Mouse (Mus musculus) limb, embryonic 10.5 days (tissue): ENCODE data around the gene Tbc1d16. TPM values are rescaled to one million over a fixed set of nuclear protein-coding genes. Genes with fewer than 3 reads are reported as not detected.

Experiments
- DNase-seq: peaks from one replicate; pipeline ENCODE4 v3.0.0-alpha.2; 2017; ENCODE audit warnings: low spot score
- H3K27ac ChIP-seq: fragments of 300-500 bp; sonication (generic); 2 replicates; pipeline ENCODE4 v1.5.1; 2016; ENCODE audit warnings: mild to moderate bottlenecking
- H3K27me3 ChIP-seq: fragments of 300-500 bp; sonication (generic); 2 replicates; pipeline ENCODE4 v1.6.1; 2016; ENCODE audit warnings: low read depth, mild to moderate bottlenecking; ENCODE audit not compliant: poor library complexity, severe bottlenecking
- H3K36me3 ChIP-seq: fragments of 300-500 bp; sonication (generic); 2 replicates; pipeline ENCODE4 v1.6.1; 2016; ENCODE audit warnings: mild to moderate bottlenecking, moderate library complexity
- H3K4me1 ChIP-seq: fragments of 300-500 bp; sonication (generic); 2 replicates; pipeline ENCODE4 v1.6.1; 2016
- H3K4me3 ChIP-seq: fragments of 300-500 bp; sonication (generic); 2 replicates; pipeline ENCODE4 v1.5.1; 2016; ENCODE audit warnings: mild to moderate bottlenecking, moderate library complexity
- H3K9me3 ChIP-seq: fragments of 300-500 bp; sonication (generic); replicated peaks from 2 replicates; pipeline ENCODE4 v1.6.1; 2016; ENCODE audit warnings: mild to moderate bottlenecking
- WGBS: fragments of 180-500 bp; shearing (Covaris S2); methylation state at CpG from one replicate; pipeline ENCODE4 v1.1.7; 2016; 5-methylcytosine and 5-hydroxymethylcytosine counted together
- polyA plus RNA-seq: library from polyadenylated mRNA; unstranded; fragments of >200 nt; fragmentation: Nextera tagmentation; extraction: Ambion mirVana; gene quantifications from 2 replicates; pipeline ENCODE4 v1.2.1, GENCODE M21; 2016

The Tbc1d16 gene
- polyA plus RNA-seq, 1 experiment from 2014 or later = 20.2 TPM

DNA sequence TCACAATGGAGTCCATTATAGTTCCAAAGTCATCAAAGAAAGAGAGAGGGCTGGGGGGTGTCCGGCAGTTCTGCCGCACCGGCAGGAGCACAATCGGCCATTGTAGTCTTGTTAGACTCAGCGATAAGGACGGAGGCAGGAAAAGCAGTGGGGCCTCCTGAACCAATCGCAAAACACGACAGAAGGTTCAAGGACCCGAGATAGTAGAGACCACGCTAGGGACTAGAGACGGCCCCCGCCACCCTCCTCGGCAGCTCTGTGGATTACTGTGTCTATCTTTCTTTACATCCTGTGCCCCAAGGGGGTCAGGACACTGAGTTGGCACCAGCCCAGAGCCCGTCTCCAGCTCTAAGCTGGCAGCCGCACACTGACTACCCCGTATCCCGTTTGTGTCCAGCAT lies 93.7 kb downstream of the Tbc1d16 start:
- peaks cover 68% of the 10 kb centered on the region for H3K27me3 ChIP-seq
- 79% methylated on average over 17 of the region's 17 CpGs for WGBS
- DNase-seq = no peak
- H3K9me3 ChIP-seq = no peaks in the 10 kb centered on the region
- no peaks in the 10 kb centered on the region for H3K36me3 ChIP-seq
- no peak overlapping the region for H3K4me3 ChIP-seq
- H3K27ac ChIP-seq = peak overlapping the region; percentile 43
- H3K4me1 ChIP-seq = peaks cover 35% of the 10 kb centered on the region

- Histone ChIP-seq H3K9me3 (no peaks in the 10 kb centered on the region), H3K27ac (no peak overlapping the region; the same call in 1 of the 2 replicates), H3K36me3 (no peaks in the 10 kb centered on the region), H3K4me1 (peaks cover 42% of the 10 kb centered on the region), H3K27me3 (peaks cover 68% of the 10 kb centered on the region), H3K4me3 (no peak overlapping the region)
- WGBS = 86% methylated on average over 5 of the region's 5 CpGs
- DNase-seq = no peak
These were observed 94.7 kb downstream of the Tbc1d16 start for GRCm38 (mm10) chr11:119133437-119134221.

DNA sequence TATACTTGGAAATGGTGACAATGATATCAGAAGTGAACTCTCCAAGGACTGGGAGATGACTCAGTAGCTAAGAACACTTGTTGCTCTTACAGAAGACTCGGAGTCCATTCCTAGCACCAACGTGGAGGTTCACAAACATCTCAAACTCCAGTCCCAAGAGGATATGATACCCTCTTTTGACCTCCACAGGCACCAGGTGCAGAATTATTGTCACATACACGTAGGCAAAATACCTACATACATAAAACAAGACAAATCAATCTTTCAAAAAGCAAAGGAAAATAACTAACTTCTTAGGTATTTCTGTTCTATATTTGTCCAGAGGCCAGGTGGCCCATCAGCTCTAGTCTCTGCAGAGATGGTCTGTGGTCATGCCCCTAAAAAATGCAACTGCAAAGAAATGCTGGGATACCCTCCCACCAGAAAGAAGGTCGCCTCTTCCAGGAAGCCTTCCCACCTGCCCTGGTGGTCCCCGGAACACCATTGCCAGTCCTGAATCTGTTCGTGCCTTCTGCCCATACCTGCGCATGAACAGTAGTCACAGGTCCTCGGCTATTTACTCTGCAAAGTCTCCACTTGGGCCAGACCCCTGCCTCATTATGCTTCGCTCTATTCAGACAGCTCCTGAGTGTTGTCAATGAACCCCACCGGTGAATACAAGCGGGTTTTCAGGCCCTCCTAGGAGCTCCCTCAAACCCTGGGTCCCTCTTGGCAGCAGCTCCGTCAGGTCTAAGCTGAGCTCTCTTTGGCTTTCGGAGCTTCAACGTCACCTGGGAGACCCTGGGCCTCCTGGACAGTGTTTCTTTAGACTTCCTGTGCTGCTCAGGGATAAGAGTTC lies 95.9 kb downstream of the Tbc1d16 start:
- no peak for DNase-seq
- Histone ChIP-seq H3K27me3 (peaks cover 78% of the 10 kb centered on the region), H3K4me3 (no peak overlapping the region), H3K36me3 (no peaks in the 10 kb centered on the region), H3K4me1 (peaks cover 54% of the 10 kb centered on the region), H3K27ac (no peak overlapping the region), H3K9me3 (no peaks in the 10 kb centered on the region)
- WGBS = 84% methylated on average over 14 of the region's 14 CpGs

DNA sequence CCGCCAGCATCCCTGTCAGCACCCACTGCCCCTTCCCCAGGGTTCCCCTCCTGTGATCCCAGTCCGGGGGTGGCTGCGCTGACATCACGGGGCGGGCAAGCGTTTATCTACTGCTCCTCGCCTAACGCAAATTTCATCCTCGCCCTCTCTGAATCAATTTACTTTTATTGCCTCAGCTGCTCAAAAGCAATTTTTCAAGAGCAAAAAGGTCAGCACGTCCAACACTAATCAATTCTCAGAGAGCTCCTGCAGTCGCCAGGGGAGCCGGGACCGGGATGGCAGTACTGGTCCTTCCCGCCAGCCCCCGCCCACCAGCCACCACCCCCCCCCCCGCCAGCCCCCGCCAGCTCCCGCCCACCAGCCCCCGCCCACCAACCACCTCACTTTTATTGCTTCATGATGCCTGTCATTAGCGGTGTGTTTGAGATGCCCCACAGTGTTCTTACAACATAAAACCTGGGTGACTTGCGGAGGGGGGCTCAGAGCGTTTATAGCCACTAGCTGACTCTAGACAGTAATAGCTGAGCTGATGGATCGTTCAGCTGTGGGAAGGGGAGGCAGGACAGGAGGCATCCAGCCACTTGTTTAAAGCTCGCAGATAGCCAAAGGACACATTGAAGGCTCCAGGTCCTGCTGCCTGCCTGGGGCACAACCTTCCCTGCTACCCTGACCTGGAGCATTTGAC lies 98.1 kb downstream of the Tbc1d16 start:
- WGBS = 8% methylated on average over 24 of the region's 24 CpGs
- Histone ChIP-seq H3K4me1 (peaks cover 75% of the 10 kb centered on the region), H3K27ac (peak overlapping the region; percentile 31; the same call in 1 of the 2 replicates), H3K9me3 (no peaks in the 10 kb centered on the region), H3K27me3 (peaks cover 83% of the 10 kb centered on the region), H3K36me3 (no peaks in the 10 kb centered on the region), H3K4me3 (peak overlapping the region; percentile 37)
- peak; percentile 75 for DNase-seq

GRCm38 (mm10) chr11:119129281-119130058 lies 98.8 kb downstream of the Tbc1d16 start:
- 46% methylated on average over 18 of the region's 18 CpGs for WGBS
- H3K27me3 ChIP-seq = peaks cover 83% of the 10 kb centered on the region
- peaks cover 70% of the 10 kb centered on the region for H3K4me1 ChIP-seq
- no peaks in the 10 kb centered on the region for H3K36me3 ChIP-seq
- peak overlapping the region; percentile 37 for H3K4me3 ChIP-seq
- H3K27ac ChIP-seq = peak overlapping the region; percentile 31; the same call in 1 of the 2 replicates
- no peak for DNase-seq
- H3K9me3 ChIP-seq = no peaks in the 10 kb centered on the region

GRCm38 (mm10) chr11:119128668-119129280 lies 99.5 kb downstream of the Tbc1d16 start:
- Histone ChIP-seq H3K4me3 (no peak overlapping the region), H3K27ac (peak overlapping the region; percentile 80; the same call in 1 of the 2 replicates), H3K9me3 (no peaks in the 10 kb centered on the region), H3K4me1 (peaks cover 63% of the 10 kb centered on the region), H3K36me3 (no peaks in the 10 kb centered on the region), H3K27me3 (peaks cover 79% of the 10 kb centered on the region)
- DNase-seq = no peak
- WGBS = 53% methylated on average over 11 of the region's 11 CpGs

GRCm38 (mm10) chr11:119127686-119128473 lies 100.4 kb downstream of the Tbc1d16 start:
- WGBS = 70% methylated on average over 9 of the region's 9 CpGs
- Histone ChIP-seq H3K27ac (peak overlapping the region; percentile 80; the same call in 1 of the 2 replicates), H3K9me3 (no peaks in the 10 kb centered on the region), H3K36me3 (no peaks in the 10 kb centered on the region), H3K4me3 (no peak overlapping the region), H3K27me3 (peaks cover 75% of the 10 kb centered on the region), H3K4me1 (peaks cover 60% of the 10 kb centered on the region)
- no peak for DNase-seq

DNA sequence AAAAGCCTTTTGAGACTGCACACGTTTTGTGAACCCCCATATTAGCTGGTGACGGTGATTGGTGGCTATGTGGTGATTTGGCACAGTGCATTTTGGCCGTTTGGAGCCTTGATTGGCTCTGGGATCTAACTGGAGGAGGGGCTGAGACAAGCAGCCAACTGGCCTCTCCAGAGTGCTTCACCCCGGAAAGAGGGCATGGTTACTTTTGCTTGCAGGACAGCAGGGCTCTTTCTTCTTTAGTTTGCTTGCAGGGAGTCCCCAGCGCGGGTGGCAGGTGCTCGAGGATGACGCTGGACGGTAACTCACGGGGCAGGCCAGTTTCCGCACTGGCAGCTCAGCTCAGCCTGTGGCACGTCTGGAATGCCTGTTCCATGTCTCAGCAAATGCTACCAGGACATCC lies 101.2 kb downstream of the Tbc1d16 start:
- Histone ChIP-seq H3K9me3 (no peaks in the 10 kb centered on the region), H3K27me3 (peaks cover 74% of the 10 kb centered on the region)

GRCm38 (mm10) chr11:119125929-119126861 lies 102.1 kb downstream of the Tbc1d16 start:
- WGBS = 27% methylated on average over 23 of the region's 23 CpGs
- Histone ChIP-seq H3K4me3 (peak overlapping the region; percentile 28), H3K4me1 (peaks cover 60% of the 10 kb centered on the region), H3K36me3 (no peaks in the 10 kb centered on the region), H3K9me3 (no peaks in the 10 kb centered on the region), H3K27me3 (peaks cover 75% of the 10 kb centered on the region), H3K27ac (peak overlapping the region; percentile 80)
- DNase-seq = peak; percentile 80

More for the DNA sequence above, 101.2 kb downstream of the Tbc1d16 start:
- no peak for DNase-seq
- peaks cover 60% of the 10 kb centered on the region for H3K4me1 ChIP-seq
- 41% methylated on average over 12 of the region's 12 CpGs for WGBS
- H3K4me3 ChIP-seq = 0 out of 2 replicates have a peak overlapping the region, but pooled peaks have one; percentile 12
- H3K27ac ChIP-seq = peak overlapping the region; percentile 80
- H3K36me3 ChIP-seq = no peaks in the 10 kb centered on the region

GRCm38 (mm10) chr11:119124536-119124935 lies 103.8 kb downstream of the Tbc1d16 start:
- no peak overlapping the region for H3K4me3 ChIP-seq
- no peak for DNase-seq
- 91% methylated on average over 6 of the region's 6 CpGs for WGBS
- peaks cover 68% of the 10 kb centered on the region for H3K27me3 ChIP-seq
- H3K27ac ChIP-seq = no peak overlapping the region
- peaks cover 45% of the 10 kb centered on the region for H3K4me1 ChIP-seq
- H3K9me3 ChIP-seq = no peaks in the 10 kb centered on the region
- no peaks in the 10 kb centered on the region for H3K36me3 ChIP-seq
